Mouse (Mus musculus) lung, postnatal 36 days (tissue): ENCODE results near the gene Zfp804b.
"Not testable (repeated sequence)": the region's sequence is repeated elsewhere in the genome, so short reads cannot be mapped to it uniquely, and the experiment has no call there.

ENCODE experiments used
- DNase-seq: peaks from one replicate; pipeline ENCODE4 v3.0.0; 2022; ENCODE audit warnings: mixed read lengths

Zfp804b gene

DNA sequence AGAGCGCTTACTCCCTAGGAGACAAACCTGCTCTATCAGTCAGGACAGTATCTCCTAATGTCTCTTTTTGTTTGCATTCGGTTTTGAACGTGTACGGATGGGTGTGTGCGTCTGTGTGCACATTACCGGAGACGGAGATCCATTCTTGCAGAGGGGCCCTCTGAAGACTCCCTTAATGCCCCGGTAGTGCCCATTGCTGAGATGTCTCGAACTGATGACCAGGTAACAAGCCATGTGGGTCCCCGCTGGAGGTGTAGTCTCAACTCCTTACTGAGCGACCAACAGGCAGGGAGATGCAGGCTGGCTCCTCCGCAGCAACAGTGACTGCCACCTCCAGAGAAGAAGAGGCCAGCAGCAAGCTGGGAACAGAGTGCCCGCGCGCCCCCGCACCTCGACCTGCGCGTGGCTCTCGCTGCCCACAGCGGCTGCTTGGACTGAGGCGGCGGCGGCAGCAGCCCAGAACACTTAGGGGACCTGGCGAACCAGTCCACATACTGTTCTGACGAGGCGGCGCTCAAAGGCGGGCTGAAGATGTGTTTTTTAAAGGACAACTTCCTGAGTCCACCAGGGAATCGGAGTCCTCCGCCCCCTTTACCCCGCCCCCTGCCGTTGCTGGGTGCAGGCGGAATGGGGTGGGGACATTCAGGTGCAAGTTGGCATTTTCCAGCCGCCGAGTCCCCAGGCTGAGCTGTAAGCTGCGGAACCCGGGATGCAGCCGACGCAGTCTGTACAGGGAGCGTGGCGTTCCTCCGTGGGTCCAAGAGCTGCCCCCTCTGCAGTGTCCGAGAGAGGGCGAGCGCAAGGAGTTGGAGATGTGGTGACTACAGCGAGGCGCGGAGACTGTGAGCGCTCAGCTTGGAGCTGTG lies at the start of gene Zfp804b:
TSS of gene Zfp804b (minus strand) at position 612 of the 866 bp plus-strand sequence.
- peak; percentile 42 for DNase-seq

DNA sequence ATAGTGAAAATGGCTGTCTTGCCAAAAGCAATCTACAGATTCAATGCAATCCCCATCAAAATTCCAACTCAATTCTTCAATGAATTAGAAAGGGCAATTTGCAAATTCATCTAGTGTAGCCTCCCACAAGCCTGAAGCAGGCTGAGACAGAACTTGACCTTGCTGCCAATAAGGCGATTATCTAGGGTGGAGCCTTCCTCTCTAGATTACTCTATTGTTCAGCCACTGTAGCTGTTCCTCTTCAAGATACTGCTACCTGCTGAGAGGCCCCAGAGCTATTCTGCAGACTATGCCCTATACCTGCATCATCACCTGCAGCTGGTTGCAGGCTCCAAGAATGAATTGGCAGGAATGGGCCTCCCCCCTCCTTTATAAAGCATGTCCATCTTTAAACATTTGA lies 20.1 kb upstream of the Zfp804b start:
- not testable (repeated sequence) for DNase-seq

DNA sequence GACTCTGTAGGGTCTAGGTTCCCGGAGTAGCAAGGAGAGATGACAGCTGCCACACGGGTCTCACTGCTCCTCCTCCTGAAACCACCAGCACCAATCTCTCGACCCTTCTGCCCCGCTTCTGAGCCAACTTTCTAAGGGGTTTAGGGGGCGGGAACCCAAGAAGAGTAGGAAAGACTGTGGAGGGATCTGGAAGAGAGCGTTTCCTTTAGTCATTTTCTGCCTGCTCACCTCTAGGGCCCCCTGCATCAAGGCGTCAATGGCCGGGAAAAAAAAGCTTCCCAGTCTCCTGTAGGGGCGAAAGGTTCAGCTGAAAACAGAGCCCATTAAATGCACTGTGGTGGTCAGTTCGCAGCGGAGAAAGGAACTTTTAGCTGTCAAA lies 444 bp upstream of the Zfp804b start:
- DNase-seq = no peak

DNA sequence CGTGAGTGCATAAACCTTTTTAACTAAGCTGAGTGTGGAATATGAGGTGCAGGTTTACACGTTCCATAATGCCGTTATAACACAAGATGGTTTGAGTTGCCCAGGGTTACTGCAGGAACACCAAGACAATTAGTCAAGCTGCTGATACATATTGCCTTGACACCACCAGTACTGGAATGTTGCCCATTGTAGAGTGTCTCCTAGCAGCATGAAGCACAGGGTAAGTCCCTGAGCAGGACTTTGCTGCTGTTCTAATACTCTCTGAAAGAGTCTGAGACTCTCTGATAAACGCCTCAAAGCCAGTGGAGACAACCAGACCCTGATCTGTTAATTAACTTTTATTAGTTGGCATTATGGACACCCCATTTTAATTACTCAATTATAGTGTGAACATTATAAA lies 19.0 kb downstream of the Zfp804b start:
- no peak for DNase-seq

DNA sequence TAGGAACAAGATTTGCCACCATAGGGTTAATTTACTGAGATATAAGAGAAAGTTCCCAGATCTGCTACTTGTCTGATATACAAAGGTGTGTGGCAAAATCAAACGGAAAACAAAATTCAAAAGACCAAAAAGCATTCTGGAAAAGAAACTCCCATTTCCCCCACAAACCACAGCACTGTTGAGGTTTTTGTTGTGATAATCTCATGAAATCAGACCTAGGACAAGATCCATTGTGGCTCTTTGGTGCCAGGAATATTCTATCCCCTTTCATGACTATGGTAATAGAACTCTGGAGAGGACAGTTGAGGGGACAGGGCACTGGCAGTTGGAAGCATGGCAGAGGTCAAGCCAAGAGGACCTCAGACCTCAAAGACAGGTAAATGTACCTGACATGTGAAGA lies 40.7 kb downstream of the Zfp804b start, which contains the start of gene Tex47:
TSS of gene Tex47 (plus strand) at position 301 of the 400 bp plus-strand sequence.
- DNase-seq = no peak

DNA sequence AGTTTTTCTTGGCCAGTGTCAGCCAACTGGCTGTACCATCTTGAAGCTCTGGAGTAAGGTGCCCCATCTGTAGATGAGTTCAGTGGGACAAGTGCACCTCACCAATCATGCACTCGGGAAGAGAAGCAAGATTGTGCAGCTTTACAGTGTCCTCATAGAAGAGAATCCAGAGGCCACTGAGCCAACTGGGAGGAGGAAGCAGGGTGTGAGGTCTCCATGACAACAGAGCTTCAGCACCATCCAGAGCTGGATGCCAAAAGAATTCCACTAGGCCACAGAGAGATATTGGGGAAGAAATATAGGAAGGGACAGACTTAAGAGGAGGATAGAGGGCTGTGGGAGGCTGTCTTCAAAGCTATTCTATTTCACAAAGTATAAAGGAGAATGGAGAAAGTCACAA lies 41.6 kb downstream of the Zfp804b start:
- no peak for DNase-seq

DNA sequence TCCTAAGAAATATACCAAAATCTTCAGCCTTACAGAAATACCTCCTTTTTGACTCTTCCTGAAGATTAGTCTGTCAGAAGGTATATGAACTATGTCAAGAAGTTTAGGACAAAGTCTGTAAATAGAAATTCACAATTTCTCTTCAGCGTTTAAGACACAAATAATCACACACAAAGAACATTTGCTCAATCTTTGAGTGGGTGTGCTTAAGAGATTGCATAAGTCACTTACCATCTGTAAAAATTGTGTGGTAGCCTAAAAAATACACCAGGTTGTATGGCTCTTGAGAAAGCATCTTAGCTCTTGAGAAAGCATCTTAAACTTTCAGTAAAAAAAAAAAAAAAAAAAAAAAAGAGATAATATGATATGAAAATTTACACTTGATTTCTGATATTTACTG lies 60.2 kb downstream of the Zfp804b start:
- DNase-seq = no peak

DNA sequence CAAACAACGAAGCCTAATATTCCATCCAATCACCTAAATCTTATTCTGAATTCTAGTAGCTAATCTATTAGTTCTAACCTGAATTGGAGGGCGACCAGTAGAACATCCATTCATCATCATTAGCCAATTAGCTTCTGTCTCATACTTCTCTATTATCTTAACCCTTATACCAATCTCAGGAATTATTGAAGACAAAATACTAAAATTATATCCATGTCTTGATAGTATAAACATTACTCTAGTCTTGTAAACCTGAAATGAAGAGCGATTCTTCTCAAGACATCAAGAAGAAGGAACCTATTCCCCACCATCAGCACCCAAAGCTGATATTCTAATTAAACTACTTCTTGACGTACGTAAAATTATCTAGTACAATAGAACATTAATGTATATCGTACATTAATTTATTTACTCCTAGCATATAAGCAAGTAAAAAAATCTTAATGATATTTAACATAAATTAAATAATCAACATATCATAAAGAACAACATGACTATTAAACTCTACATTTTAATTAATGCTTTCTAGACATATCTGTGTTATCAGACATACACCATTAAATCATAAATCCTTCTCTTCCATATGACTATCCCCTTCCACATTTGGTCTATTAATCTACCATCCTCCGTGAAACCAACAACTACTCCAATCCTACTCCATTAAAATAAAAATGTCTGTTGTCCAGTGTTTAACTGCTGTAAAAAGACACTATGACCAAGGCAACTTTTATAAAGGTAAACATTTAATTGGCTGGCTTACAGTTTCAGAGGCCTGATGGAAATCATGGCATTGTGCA lies 67.7 kb downstream of the Zfp804b start:
- no peak for DNase-seq

DNA sequence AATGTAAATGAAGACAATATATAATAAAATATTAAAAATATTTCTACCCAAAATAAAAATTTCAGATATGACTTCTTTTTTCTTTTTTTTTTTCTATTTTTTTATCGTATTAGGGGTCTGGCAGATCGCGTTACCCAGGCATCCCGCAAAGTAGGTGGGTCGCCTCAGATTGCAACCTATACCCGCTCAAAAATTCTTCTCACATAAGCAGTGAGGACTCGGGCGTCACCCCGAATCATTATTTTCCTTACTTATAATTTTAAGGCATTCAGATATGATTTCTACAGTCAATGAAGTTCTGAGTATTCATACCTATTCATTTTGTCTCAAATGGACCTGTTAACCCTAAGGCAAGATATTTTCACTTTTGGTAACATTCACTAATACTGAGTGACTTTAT lies 167.0 kb downstream of the Zfp804b start:
- no peak for DNase-seq

DNA sequence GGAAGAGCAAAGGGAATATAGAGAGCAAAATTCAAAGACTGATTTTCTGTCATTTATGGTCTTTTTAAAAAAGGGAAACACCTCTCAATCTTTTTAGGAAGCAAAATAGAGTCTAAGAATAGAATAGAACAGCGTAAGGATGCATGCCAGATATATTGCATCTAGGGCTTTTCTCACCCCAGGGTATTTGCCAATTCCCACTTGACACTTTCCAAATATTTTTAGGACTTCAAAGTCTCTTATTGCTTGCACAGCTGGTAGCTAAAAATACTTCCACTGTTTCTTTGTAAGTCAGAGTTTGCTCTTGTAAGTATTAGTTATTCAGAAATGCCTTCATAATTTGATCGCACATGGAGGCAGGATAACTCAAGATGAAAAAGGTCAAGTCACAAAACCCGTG lies 204.9 kb downstream of the Zfp804b start:
- no peak for DNase-seq

DNA sequence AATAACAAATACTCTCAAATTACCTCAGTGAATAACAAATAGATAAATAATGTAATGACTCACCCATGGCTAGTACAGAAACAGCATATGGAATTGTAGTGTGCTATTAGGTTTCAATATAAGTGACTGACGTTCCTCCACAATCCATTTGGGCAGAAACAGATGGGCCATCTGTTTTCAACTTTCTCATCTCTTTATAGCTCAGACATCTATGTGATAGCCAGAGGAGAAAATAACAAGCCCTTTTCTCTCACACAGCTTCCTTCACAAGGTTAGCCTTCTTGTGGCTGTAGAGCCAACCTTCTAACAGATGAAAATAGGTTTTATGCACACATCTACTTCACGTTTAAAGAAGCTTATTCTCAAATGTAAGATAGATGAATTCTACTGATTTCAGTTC lies 242.2 kb downstream of the Zfp804b start:
- DNase-seq = no peak

DNA sequence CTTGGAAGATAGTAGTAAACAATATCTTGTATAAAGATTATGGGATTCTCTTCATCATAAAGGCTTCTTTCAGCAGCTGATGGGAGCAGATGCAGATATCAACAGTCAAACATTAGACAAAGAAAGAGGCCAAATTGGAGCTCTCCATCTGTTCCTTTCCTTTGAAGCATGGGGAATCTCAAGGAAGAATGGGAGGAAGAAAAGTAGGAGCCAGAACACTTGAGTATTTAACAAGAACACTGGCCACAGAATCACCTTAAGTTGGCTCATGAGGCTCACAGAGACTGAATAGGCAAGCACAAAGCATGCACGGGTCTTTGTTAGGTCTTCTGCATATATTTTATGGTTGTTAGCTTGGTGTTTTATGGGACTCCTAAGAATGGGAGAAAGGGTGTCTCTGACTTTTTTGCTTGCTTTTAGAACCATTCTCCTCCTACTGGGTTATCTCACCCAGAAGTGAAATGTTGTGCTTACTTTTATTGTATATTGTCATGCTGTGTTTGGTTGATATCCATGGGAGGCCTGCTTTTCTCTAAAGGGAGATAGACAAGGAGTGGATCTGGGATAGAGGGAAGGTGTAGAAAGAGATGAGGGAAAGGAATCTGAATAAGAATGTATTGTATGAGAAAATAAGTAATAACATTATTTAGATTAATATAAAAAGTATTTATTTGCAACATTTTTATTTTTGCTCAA lies 270.5 kb downstream of the Zfp804b start:
- DNase-seq = no peak

DNA sequence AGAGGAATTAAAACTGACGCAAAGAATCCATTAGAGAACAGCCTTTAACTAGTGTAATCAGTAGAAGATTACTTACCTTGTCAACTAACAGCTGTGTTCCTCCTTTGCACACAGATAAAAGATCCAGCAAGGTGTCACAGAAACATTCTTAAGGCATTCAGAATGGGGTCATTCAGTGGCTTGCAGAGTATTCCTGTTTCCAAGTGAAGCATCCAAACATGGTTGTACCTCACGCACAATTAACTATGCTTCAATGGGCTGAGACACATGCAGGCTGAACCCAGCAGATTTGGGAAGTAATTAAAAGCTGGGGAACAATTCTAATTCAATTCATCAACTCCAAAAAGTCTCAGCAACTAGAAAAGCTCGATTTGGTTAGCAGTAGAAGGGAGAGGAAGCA lies 337.1 kb downstream of the Zfp804b start:
- DNase-seq = no peak

DNA sequence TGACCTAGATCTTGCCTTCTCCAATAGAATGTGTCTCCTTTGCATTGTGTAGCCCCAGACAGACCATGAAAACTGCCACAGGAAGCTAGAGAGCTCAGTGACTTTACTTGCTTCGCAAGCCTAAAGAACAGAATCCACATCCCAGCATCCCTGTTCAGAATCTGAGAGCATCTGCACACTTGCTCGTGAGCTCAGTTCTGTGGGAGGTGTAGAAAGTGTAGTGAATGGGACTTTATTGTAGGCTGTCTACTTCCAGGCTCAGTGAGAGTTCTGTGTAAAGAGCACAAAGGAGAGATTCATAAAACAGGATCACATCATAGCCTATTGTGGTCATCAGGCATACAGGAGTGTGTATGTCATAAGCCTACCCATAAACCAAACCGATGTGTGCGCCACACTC lies 360.6 kb downstream of the Zfp804b start:
- DNase-seq = no peak

DNA sequence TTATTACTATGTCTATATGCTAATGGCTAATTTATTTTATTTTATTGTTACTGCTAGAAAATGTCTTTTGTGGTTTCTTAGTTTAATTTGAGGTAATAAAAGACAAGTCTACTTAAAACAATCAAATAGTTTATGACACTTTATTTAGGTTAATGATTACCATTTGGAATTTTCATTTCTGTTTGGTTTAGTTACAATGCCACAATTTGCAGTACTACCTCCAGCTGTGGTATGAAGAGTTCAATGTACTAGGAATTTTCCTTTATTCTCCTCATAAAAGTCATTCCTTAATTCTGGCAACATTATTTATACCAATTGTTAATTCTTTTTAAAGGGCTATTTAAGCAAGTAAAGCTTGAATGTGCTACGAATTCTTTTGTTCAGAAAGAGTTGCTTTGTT lies 409.7 kb downstream of the Zfp804b start:
- no peak for DNase-seq

DNA sequence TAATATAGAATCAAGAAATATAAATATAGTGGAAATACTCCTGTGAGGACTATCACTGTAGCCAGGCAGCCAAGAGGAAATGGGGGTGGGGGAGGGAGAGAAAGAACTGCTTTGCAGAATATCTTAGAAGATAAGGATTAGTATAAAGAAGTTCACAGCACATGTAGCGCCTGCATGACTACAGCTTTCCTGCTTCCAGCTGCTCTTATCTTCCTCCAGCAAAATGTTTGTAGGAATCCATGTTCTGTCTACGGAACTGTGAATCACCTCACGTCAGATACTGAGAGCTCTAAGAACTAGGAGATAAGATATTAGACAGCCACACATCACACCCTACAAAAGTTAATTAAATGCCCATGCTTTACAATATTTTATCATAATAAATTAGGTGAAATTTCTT lies 433.3 kb downstream of the Zfp804b start:
- no peak for DNase-seq

DNA sequence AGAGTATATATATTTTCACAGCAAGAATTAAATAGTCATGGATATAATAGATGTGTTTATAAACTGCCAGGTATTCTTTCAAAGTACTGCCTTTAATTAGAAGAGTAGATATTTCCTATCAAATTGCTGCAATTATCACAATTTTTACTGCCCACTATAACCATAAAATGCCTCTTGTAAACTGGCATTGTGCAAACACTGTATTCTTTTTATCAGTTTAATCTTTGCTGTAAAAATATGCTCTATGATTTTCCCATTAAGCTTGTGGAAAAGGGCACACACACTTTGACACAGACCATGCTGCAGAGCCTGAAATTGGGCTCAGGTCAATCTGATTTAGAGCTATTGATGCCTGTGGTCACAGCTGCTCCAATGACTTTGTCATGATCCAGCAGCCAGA lies 463.2 kb downstream of the Zfp804b start:
- no peak for DNase-seq

DNA sequence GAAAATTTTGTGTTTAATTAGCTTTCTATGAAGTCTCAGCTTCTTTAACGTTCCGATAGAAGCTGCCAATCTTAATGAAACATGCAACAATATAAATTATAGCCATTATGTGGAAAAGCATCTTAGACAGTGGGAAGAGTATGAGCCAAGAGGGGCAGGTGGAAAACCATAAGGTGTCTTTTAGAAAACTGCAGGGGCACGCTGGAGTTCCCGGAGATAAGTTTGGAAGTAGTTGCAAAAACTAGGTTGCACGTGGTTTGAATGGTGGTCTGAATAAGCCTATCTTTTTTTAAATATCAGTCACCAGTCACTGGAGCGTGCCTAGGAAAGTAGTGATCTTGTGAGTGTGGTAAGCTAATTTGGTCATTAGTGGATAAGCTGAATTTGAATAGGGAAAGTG lies 473.0 kb downstream of the Zfp804b start:
- no peak for DNase-seq

DNA sequence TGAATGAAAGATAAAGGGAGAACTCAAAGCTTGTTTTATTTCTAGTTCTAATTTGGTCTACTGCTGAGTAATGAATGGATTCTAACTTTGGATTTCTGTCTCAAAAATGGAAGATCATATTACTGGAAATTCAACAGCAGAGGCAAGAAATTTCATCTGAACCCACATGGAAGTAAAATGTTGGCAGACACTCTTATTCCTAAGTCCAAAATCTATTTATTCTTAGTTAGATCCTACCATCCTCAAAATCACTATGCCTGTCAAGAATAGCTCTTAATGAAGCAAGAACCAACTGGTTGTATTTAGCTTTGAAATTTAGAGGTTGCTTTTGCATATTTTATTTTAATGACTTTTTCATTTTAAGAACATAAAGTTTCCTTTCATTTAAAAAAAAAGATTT lies 473.6 kb downstream of the Zfp804b start:
- DNase-seq = no peak

DNA sequence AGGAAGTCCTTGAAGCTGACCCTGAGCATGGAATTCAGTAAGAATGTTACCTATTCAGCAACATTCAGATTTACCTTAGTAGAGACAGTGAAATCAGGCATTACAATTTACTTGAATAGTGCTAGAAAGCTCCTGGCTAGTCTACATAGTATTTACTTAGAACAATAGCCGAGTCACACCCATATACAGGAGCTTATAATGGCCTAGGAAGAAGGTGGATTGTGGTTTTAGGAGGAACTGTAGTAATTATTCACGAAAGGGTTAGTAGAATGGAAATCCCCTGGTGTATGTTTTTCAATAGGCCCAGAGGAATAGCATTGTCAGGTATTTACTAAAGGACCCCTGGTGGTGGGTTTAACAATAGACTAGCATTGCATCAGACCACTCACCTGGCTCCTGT lies 549.2 kb downstream of the Zfp804b start:
- DNase-seq = no peak

DNA sequence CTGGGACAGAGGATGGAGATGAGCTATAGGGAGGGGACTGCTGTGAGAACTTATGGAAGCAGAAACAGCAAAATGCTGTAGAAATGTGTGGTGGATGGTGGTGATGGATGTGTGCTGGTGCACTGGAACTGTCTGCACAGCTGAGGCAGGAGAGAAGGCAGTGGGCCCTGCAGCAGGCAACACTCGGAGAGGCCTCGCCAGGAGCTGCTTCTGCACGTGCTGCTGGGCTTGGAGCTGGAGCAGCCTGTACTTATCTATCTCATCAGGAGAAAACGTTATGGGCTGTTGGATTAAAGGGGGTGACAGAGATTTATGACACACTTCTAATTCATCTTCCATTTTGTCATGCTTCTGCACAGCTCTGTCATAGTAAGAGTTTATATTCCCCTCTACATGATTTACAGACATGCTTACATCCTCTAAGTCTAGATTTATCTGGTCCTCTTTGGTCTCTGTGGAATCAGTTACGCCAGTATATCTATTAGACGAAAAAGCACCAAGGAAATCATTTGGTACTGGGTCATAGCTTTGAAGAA lies 575.1 kb downstream of the Zfp804b start:
- DNase-seq = no peak
